Mouse (Mus musculus) neural tube, embryonic 11.5 days (tissue): ENCODE data around the gene Xkrx. TPM values are rescaled to one million over a fixed set of nuclear protein-coding genes. Genes with fewer than 3 reads are reported as not detected.
A peak's percentile ranks its signal among the peaks of the same experiment; 100 is the strongest.
"Not testable (repeated sequence)": the region's sequence is repeated elsewhere in the genome, so short reads cannot be mapped to it uniquely, and the experiment has no call there.

Experiments used
- ATAC-seq: fragments of 200-750 bp; cut with Nextera tagmentation; 2 replicates; pipeline ENCODE4 v1.8.0; 2017; ENCODE audit warnings: moderate number of reproducible peaks, mild to moderate bottlenecking, moderate TSS enrichment, moderate library complexity; ENCODE audit not compliant: insufficient read depth, low FRiP score, low TSS enrichment
- DNase-seq: peaks from one replicate; pipeline ENCODE4 v3.0.0-alpha.2; 2015; ENCODE audit warnings: low spot score
- H3K27ac ChIP-seq: fragments of 300-500 bp; sonication (generic); 2 replicates; pipeline ENCODE4 v1.5.1; 2014; ENCODE audit warnings: low read depth, mild to moderate bottlenecking, low read length
- H3K27me3 ChIP-seq: fragments of 300-500 bp; sonication (generic); 2 replicates; pipeline ENCODE4 v1.6.1; 2014; ENCODE audit warnings: mild to moderate bottlenecking, low read length, mixed read lengths; ENCODE audit not compliant: control insufficient read depth, insufficient read depth
- H3K36me3 ChIP-seq: fragments of 300-500 bp; sonication (generic); 2 replicates; pipeline ENCODE4 v1.6.1; 2014; ENCODE audit warnings: mild to moderate bottlenecking, low read length, moderate library complexity, mixed read lengths; ENCODE audit not compliant: control insufficient read depth, insufficient read depth
- H3K4me1 ChIP-seq: fragments of 300-500 bp; sonication (generic); 2 replicates; pipeline ENCODE4 v1.6.1; 2014; ENCODE audit warnings: low read length, mixed read lengths; ENCODE audit not compliant: control insufficient read depth, insufficient read depth
- H3K4me2 ChIP-seq: fragments of 300-500 bp; sonication (generic); 2 replicates; pipeline ENCODE4 v1.6.1; 2014; ENCODE audit warnings: low read depth, mild to moderate bottlenecking, moderate library complexity
- H3K4me3 ChIP-seq: fragments of 300-500 bp; sonication (generic); 2 replicates; pipeline ENCODE4 v1.5.1; 2014; ENCODE audit warnings: low read depth, low read length
- H3K9ac ChIP-seq: fragments of 300-500 bp; sonication (generic); 2 replicates; pipeline ENCODE4 v1.6.1; 2014; ENCODE audit warnings: mild to moderate bottlenecking, low read length
- H3K9me3 ChIP-seq: fragments of 300-500 bp; sonication (generic); 2 replicates; pipeline ENCODE4 v1.6.1; 2016; ENCODE audit warnings: low read length; ENCODE audit not compliant: control insufficient read depth
- WGBS: fragments of 180-500 bp; shearing (Covaris S2); extraction: QIAGEN DNeasy Blood & Tissue Kit; methylation state at CpG from one replicate; pipeline ENCODE4 v1.1.7; 2014; 5-methylcytosine and 5-hydroxymethylcytosine counted together
- polyA plus RNA-seq: library from polyadenylated mRNA; unstranded; fragments of >200 nt; fragmentation: Nextera tagmentation; extraction: Ambion mirVana; gene quantifications from 2 replicates; pipeline ENCODE4 v1.2.1, GENCODE M21; 2014

The Xkrx gene
- polyA plus RNA-seq = not detected in 2 replicates

- no peak within 1 kb of the TSS for H3K9ac ChIP-seq
Observed at GRCm38 (mm10) chrX:134162043-134162720, at the start of gene Xkrx. Gene Xkrx (minus strand): TSS chrX:134162076.

GRCm38 (mm10) chrX:134211151-134211642, 49.3 kb upstream of the Xkrx start:
- H3K9ac ChIP-seq = no peak overlapping the region
- H3K27ac ChIP-seq = no peak overlapping the region
- no peaks in the 10 kb centered on the region for H3K9me3 ChIP-seq
- no peaks in the 10 kb centered on the region for H3K36me3 ChIP-seq
- no peaks in the 10 kb centered on the region for H3K4me1 ChIP-seq
- WGBS = 75% methylated on average over 7 of the region's 7 CpGs
- H3K4me3 ChIP-seq = no peak overlapping the region
- DNase-seq (no peak), ATAC-seq (no peak)
- H3K4me2 ChIP-seq = no peak overlapping the region
- no peaks in the 10 kb centered on the region for H3K27me3 ChIP-seq

More at GRCm38 (mm10) chrX:134162043-134162720, at the start of gene Xkrx:
- peak within 1 kb of the TSS; percentile 20; the same call in 1 of the 2 replicates for H3K4me3 ChIP-seq
- H3K27ac ChIP-seq = no peak within 1 kb of the TSS
- H3K4me2 ChIP-seq = peak within 1 kb of the TSS; percentile 36
- WGBS = 22% methylated on average over 16 of the region's 16 CpGs
- H3K4me1 ChIP-seq = no peaks in the 10 kb centered on the region
- no peak for ATAC-seq
- H3K9me3 ChIP-seq = no peaks in the 10 kb centered on the region
- no peak for DNase-seq
- no peaks in the 10 kb centered on the region for H3K36me3 ChIP-seq
- H3K27me3 ChIP-seq = 0 out of 2 replicates have a peak, but pooled peaks cover 4% of the 10 kb centered on the region

- ATAC-seq = no peak
- no peak for DNase-seq
- 84% methylated on average over 2 of the region's 2 CpGs for WGBS
- H3K9me3 ChIP-seq = no peaks in the 10 kb centered on the region
- no peaks in the 10 kb centered on the region for H3K4me1 ChIP-seq
- no peak overlapping the region for H3K4me3 ChIP-seq
- no peak overlapping the region for H3K4me2 ChIP-seq
- no peaks in the 10 kb centered on the region for H3K36me3 ChIP-seq
- no peak overlapping the region for H3K27ac ChIP-seq
- no peak overlapping the region for H3K9ac ChIP-seq
- H3K27me3 ChIP-seq = no peaks in the 10 kb centered on the region
Observed at GRCm38 (mm10) chrX:134208491-134208890, 46.6 kb upstream of the Xkrx start.

- H3K4me2 ChIP-seq, H3K36me3 ChIP-seq, H3K27me3 ChIP-seq, H3K27ac ChIP-seq, H3K9me3 ChIP-seq, DNase-seq, H3K4me1 ChIP-seq, ATAC-seq, H3K4me3 ChIP-seq, H3K9ac ChIP-seq: not testable (repeated sequence)
- WGBS = 91% methylated on average over 7 of the region's 9 CpGs
Observed at GRCm38 (mm10) chrX:134187201-134187600, 25.3 kb upstream of the Xkrx start, which contains the start of gene Arl13a. Gene Arl13a (plus strand): TSS chrX:134187501.

- Histone ChIP-seq H3K36me3 (no peaks in the 10 kb centered on the region), H3K4me3 (no peak overlapping the region), H3K27me3 (no peaks in the 10 kb centered on the region), H3K9ac (no peak overlapping the region), H3K9me3 (no peaks in the 10 kb centered on the region), H3K4me1 (no peaks in the 10 kb centered on the region), H3K4me2 (no peak overlapping the region), H3K27ac (no peak overlapping the region)
- DNase-seq (no peak), ATAC-seq (no peak)
- WGBS = 100% methylated on average over 1 of the region's 1 CpGs
Observed at GRCm38 (mm10) chrX:134174699-134175098, 12.8 kb upstream of the Xkrx start.

- ATAC-seq = no peak
- no peaks in the 10 kb centered on the region for H3K27me3 ChIP-seq
- WGBS = 93% methylated on average over 1 of the region's 1 CpGs
- H3K36me3 ChIP-seq = no peaks in the 10 kb centered on the region
- H3K4me1 ChIP-seq = no peaks in the 10 kb centered on the region
- H3K27ac ChIP-seq = no peak overlapping the region
- no peak overlapping the region for H3K4me3 ChIP-seq
- H3K4me2 ChIP-seq = no peak overlapping the region
- no peak for DNase-seq
- H3K9me3 ChIP-seq = no peaks in the 10 kb centered on the region
- no peak overlapping the region for H3K9ac ChIP-seq
Observed at GRCm38 (mm10) chrX:134170584-134170983, 8.7 kb upstream of the Xkrx start.

- Histone ChIP-seq H3K36me3 (no peaks in the 10 kb centered on the region), H3K9ac (no peak overlapping the region), H3K27ac (no peak overlapping the region), H3K9me3 (no peaks in the 10 kb centered on the region), H3K4me2 (no peak overlapping the region), H3K4me1 (no peaks in the 10 kb centered on the region), H3K4me3 (no peak overlapping the region), H3K27me3 (0 out of 2 replicates have a peak, but pooled peaks cover 4% of the 10 kb centered on the region)
- ATAC-seq = no peak
- 70% methylated on average over 4 of the region's 4 CpGs for WGBS
- DNase-seq = no peak
Observed at GRCm38 (mm10) chrX:134163484-134163883, 1.6 kb upstream of the Xkrx start.

- ATAC-seq (no peak), DNase-seq (no peak)
- Histone ChIP-seq H3K36me3 (no peaks in the 10 kb centered on the region), H3K27me3 (0 out of 2 replicates have a peak, but pooled peaks cover 4% of the 10 kb centered on the region), H3K4me3 (peak overlapping the region; percentile 20; the same call in 1 of the 2 replicates), H3K9ac (no peak overlapping the region), H3K27ac (no peak overlapping the region), H3K4me1 (no peaks in the 10 kb centered on the region), H3K4me2 (peak overlapping the region; percentile 36), H3K9me3 (no peaks in the 10 kb centered on the region)
- WGBS = 22% methylated on average over 11 of the region's 11 CpGs
Observed at GRCm38 (mm10) chrX:134162826-134163225, 950 bp upstream of the Xkrx start.

GRCm38 (mm10) chrX:134160442-134160841, 1.4 kb downstream of the Xkrx start:
- H3K4me1 ChIP-seq = no peaks in the 10 kb centered on the region
- H3K9me3 ChIP-seq = no peaks in the 10 kb centered on the region
- 0 out of 2 replicates have a peak, but pooled peaks cover 4% of the 10 kb centered on the region for H3K27me3 ChIP-seq
- H3K36me3 ChIP-seq = no peaks in the 10 kb centered on the region
- DNase-seq (no peak), ATAC-seq (no peak)
- no peak overlapping the region for H3K4me2 ChIP-seq
- no peak overlapping the region for H3K4me3 ChIP-seq
- H3K27ac ChIP-seq = no peak overlapping the region
- 81% methylated on average over 2 of the region's 2 CpGs for WGBS
- H3K9ac ChIP-seq = no peak overlapping the region
